Mouse (Mus musculus) naive thymus-derived CD4-positive, alpha-beta T cell, adult 2 months (primary cell): Measurements from ENCODE around the gene Gm10309.
A peak's percentile ranks its signal among the peaks of the same experiment; 100 is the strongest.

Source experiments
- DNase-seq: peaks from one replicate; pipeline ENCODE4 v3.0.0-alpha.2; 2011; ENCODE audit warnings: low read depth

The Gm10309 gene

DNA sequence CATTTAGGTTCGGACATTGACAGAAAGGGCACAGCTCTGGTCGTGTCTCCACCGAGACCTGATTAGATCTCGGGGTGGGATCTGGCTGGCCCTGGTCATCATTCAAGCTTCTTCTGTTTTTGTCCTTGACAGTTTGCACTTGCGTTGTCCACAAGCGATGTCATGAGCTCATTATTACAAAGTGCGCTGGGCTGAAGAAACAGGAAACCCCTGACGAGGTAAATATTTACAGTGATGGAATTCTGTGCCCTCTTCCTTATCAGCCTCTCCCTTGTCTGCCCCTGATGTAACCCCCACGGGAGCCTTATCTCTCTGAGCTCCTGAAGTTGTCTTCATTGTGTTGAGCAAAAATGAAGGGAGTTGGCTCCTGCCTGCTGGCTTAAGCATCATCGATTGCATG lies 28.4 kb downstream of the Gm10309 start:
- DNase-seq: no peak

GRCm38 (mm10) chr17:86471684-86472083 lies 33.3 kb downstream of the Gm10309 start:
- DNase-seq: peak; percentile 78

DNA sequence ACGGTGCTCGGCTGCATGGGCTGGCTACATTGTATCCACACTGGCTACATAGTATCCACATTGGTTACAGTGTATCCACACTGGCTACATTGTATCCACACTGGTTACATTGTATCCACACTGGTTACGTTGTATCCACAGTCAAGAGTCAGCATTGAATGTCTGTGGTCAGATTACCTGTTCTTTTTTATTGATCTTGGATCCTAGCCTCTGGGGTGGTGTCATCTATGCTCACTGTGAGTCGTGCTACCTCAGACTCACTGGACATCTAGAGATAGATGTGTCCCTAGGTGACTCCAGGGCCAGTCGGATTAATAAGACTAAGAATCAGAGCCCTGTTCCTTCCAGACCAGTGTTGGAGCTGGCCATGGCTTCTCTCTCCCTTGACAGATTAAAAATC lies 34.9 kb downstream of the Gm10309 start:
- no peak for DNase-seq

- DNase-seq: no peak
These were observed 37.1 kb downstream of the Gm10309 start for GRCm38 (mm10) chr17:86467967-86468366.

DNA sequence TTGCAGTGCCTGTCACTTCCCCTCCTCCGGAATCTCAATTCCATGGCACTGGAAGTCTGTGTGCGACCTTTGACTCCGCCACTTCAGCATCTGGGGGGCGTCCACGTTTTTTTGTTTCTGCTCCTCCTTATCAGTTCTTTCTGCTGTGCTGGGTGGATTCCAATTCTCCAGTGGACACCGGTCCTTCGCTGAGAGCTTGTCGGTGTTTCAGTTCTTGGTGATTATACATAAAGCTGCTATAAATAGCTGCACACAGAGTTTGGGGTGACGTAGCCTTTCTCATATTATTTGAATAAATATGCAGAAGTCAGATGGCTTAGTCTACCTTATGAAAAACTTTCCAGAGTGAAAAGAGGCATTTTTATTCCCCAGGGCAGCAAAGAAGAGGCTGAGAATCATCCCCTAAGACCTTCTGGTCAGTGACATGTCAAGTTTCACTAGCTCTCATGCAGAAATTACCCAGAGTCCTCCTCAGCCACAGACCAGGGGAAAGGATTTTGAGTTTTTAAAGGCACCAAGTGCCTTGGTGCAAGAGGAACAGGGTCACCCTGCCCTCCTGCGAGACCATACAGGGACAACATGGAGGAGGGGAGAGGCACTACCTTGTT lies 37.6 kb downstream of the Gm10309 start:
- no peak for DNase-seq

GRCm38 (mm10) chr17:86466871-86467270 lies 38.2 kb downstream of the Gm10309 start:
- no peak for DNase-seq

DNA sequence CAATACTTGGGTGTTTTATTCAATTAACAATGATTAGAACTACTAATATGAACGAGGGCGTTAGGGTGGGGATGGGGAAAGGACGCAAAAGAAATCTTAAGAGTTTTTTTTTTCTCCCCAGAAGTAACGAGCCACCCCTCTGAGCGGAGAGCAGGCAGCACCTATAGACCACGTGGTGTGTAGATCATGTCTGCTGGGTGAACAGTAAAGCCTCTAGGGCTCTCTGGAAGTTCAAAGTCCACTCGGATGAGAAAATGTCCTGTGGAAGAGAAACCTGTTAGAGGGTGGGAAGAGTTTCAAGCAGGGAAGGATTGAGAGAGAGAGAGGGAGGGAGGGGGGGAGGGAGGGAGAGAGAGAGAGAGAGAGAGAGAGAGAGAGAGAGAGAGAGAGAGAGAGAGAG lies 38.6 kb downstream of the Gm10309 start:
- DNase-seq: no peak

- no peak for DNase-seq
These were observed 39.2 kb downstream of the Gm10309 start for GRCm38 (mm10) chr17:86465865-86466264.

- DNase-seq: no peak
These were observed 40.2 kb downstream of the Gm10309 start for GRCm38 (mm10) chr17:86464689-86465363.

DNA sequence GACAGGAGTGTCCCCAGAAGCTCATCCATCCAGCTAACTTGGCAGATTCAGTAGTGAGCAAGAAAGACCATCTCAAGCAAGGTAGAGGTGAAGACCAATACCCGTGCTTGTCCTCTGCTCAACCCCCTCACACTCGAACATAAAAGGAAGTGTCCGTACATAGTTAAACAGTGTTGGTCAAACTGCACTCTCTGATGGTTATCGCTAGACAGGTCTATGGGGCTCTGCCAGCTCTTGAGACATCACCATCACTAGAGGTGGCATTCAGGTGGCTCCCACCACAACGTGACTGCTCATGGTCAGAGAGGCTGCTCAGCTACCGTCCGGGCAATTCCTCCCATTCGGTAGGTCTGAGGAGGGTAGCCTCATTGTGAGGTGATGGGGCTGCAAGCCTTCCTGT lies 40.8 kb downstream of the Gm10309 start:
- DNase-seq: no peak

GRCm38 (mm10) chr17:86463369-86463768 lies 41.7 kb downstream of the Gm10309 start:
- no peak for DNase-seq

- DNase-seq: no peak
These were observed 44.2 kb downstream of the Gm10309 start for GRCm38 (mm10) chr17:86460645-86461430.

DNA sequence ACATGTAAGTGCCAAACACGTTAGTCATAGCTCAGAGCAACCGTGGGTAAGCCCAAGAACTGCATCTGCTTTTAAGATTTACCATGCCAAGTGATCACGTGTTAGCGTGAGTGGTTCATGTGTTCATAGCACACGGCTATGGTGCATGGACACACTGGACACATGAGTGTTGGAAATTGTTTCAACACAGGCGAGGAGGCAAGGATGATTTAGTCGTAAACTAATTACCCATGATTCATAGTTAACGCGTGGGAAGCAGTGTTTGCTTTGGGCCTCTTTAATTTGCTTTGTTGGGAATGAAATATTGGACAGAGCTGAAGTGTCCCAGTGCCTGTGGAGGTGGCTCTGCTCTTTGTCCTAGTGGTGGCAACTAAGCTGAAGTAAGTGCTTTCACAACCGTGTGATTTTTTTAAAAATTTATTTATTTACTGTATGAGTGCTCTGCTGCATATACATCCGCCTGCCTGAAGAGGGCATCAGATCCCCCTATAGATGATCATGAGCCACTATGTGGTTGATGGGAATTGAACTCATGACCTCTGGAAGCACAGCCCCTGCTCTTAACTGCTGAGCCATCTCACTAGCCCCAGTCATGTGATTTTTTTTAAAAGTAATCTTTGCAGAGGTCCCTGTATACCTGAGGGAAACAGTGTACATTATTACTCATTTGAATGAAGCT lies 46.6 kb downstream of the Gm10309 start:
- DNase-seq: peak; percentile 10

DNA sequence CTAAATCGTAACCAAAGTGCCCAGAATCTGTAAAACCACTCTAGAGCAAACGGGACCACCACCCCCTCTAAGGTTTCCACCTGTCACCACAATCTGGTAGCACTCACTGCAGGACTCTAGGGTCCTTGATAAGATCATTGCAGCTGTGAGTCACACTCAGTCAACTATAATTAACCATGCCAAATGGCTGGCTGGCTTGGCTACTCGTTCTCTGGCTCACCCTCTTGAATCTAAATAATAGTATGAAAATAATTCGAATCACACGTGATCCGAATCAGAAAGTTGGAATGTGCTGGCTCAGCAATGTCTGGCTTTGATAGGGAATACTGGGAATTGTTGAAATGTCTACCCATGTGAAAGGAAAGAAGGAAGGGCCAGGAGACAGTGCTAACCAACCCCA lies 48.5 kb downstream of the Gm10309 start:
- no peak for DNase-seq

DNA sequence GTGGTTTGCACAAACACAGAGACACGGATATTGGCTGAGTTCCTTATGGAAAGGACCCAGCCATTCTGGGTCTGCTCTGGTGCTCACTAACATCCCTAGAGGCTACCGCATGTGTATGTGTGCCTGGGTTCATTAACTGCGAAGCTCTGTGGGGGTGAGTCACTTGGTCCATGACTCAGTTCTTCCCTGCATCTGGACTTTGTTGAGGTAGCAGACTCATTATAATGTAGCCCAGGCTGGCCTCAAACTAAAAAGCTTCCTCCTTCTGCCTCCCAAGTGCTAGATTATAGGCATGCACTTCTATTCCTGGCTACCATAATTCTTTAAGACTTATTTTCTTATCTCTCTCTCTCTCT lies 50.7 kb downstream of the Gm10309 start:
- DNase-seq: no peak

DNA sequence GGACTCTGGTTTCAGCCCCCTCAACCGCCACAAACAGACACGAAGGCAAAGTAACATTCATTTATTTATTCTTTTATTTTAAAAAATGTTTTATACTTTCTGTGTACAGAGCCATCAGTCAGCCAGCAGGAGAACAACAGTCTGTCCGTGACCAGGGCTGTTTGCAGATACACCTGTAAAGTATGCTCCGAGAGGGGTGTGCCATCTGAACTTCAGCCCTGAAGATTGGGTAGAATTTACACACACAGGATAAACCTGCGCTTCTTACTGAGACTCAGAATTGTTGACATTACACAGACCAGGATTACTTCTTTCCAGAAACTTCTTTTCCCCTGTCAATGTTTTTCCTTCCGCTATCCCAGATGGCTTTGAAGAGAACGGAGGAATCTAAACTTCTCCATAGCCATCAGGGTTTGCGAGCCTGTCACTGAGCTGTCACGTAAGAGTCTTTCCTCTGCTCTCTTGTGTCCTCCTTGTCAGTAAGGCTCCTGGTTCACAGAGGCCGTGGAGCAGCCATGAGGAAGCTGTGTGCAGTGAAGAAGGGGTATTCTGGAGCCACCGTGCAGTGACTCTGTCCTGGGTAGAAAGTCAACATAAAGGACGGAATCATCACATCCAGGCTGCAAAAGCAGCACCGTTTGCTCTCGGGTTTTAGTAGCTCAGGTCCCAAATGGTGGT lies 51.2 kb downstream of the Gm10309 start:
- DNase-seq: no peak

- no peak for DNase-seq
These were observed 52.1 kb downstream of the Gm10309 start for GRCm38 (mm10) chr17:86452934-86453333.
